Mouse (Mus musculus) intestine, embryonic 14.5 days (tissue): ENCODE measurements around the gene Ppfia4. TPM values are rescaled to one million over a fixed set of nuclear protein-coding genes. Genes with fewer than 3 reads are reported as not detected.

ENCODE experiments used
- polyA plus RNA-seq: library from polyadenylated mRNA; unstranded; fragments of >200 nt; fragmentation: Nextera tagmentation; extraction: Ambion mirVana; gene quantifications from 2 replicates; pipeline ENCODE4 v1.2.1, GENCODE M21; 2014

Ppfia4 gene
- polyA plus RNA-seq, 1 experiment from 2014 or later, result 4.3 TPM

Other genes with a start within 250 kb of the Ppfia4 start
- gene Chit1, start 221.7 kb downstream of the Ppfia4 start, polyA plus RNA-seq, result not detected in 2 replicates
- gene Chil1, start 150.8 kb downstream of the Ppfia4 start, polyA plus RNA-seq, result 0.35 and 0.49 TPM in 2 replicates
- gene Mybph, start 139.5 kb downstream of the Ppfia4 start, polyA plus RNA-seq, result not detected in 2 replicates
- 1.7 and 2.0 TPM in 2 replicates for gene Adora1, start 97.5 kb downstream of the Ppfia4 start, polyA plus RNA-seq
- gene Myog, start 42.9 kb downstream of the Ppfia4 start, polyA plus RNA-seq, result 0.16 TPM in 1 of 2 replicates, not detected in the other
- gene Tmem183a, start 29.1 kb upstream of the Ppfia4 start, polyA plus RNA-seq, result 89.2 and 93.4 TPM in 2 replicates
- 0.09 TPM in 1 of 2 replicates, not detected in the other for gene 4933406M09Rik, start 53.0 kb upstream of the Ppfia4 start, polyA plus RNA-seq
- 34.9 and 38.3 TPM in 2 replicates for gene Cyb5r1, start 72.6 kb upstream of the Ppfia4 start, polyA plus RNA-seq
- gene Adipor1, start 82.5 kb upstream of the Ppfia4 start, polyA plus RNA-seq, result 80.1 and 80.6 TPM in 2 replicates
- 18.9 and 25.7 TPM in 2 replicates for gene Klhl12, start 122.6 kb upstream of the Ppfia4 start, polyA plus RNA-seq
- gene Rabif, start 161.7 kb upstream of the Ppfia4 start, polyA plus RNA-seq, result 41.8 and 48.0 TPM in 2 replicates
- not detected in 2 replicates for gene Mgat4e, start 216.8 kb upstream of the Ppfia4 start, polyA plus RNA-seq
- 54.2 and 59.9 TPM in 2 replicates for gene Kdm5b, start 227.2 kb upstream of the Ppfia4 start, polyA plus RNA-seq